Mouse (Mus musculus) MEL (cell line): ENCODE results near the gene Pde6c. TPM values are rescaled to one million over a fixed set of nuclear protein-coding genes. Genes with fewer than 3 reads are reported as not detected.

Experiments used
- DNase-seq: peaks from one replicate; pipeline ENCODE4 v3.0.0; 2011; ENCODE audit warnings: low read depth, low spot score
- H3K27ac ChIP-seq: 2 replicates; pipeline ENCODE4 v1.5.1; 2012; ENCODE audit warnings: low read depth, mild to moderate bottlenecking, control low read depth, low read length, moderate library complexity; ENCODE audit not compliant: control insufficient read depth
- H3K27me3 ChIP-seq, 2 experiments: fragments of 150-350 bp in 1 of 2; sonication (generic) in 1 of 2; 2 replicates each; pipeline ENCODE4 v1.6.1; 2012; ENCODE audit warnings: low read length in 2 of 2, mild to moderate bottlenecking in 2 of 2, improper control_type of control experiment in 1 of 2, moderate library complexity in 1 of 2; ENCODE audit not compliant: insufficient read depth in 2 of 2, control insufficient read depth in 1 of 2
- H3K36me3 ChIP-seq, 2 experiments: 2 replicates each; pipeline ENCODE4 v1.6.1; 2012 to 2014; ENCODE audit warnings: low read length in 2 of 2, improper control_type of control experiment in 1 of 2, inconsistent platforms in 1 of 2, mild to moderate bottlenecking in 1 of 2; ENCODE audit not compliant: insufficient read depth in 2 of 2, control insufficient read depth in 1 of 2
- H3K4me1 ChIP-seq, 2 experiments: fragments of 150-350 bp in 1 of 2; sonication (generic) in 1 of 2; 2 replicates each; pipeline ENCODE4 v1.6.1; 2012; ENCODE audit warnings: low read length in 2 of 2, improper control_type of control experiment in 1 of 2, mild to moderate bottlenecking in 1 of 2; ENCODE audit not compliant: insufficient read depth in 2 of 2, control insufficient read depth in 1 of 2
- H3K4me3 ChIP-seq, 2 experiments: fragments of 150-350 bp in 1 of 2; sonication (generic) in 1 of 2; 2 replicates each; pipeline ENCODE4 v1.5.1; 2012; ENCODE audit warnings: low read depth in 2 of 2, low read length in 2 of 2, mild to moderate bottlenecking in 2 of 2, moderate library complexity in 2 of 2, control low read depth in 1 of 2, improper control_type of control experiment in 1 of 2; ENCODE audit not compliant: control insufficient read depth in 1 of 2, insufficient read depth in 1 of 2
- H3K79me2 ChIP-seq: 2 replicates; pipeline ENCODE4 v1.6.1; 2012; ENCODE audit warnings: mild to moderate bottlenecking, low read length, moderate library complexity; ENCODE audit not compliant: control insufficient read depth, poor library complexity, insufficient read depth
- H3K9ac ChIP-seq: 2 replicates; pipeline ENCODE4 v1.6.1; 2012; ENCODE audit warnings: low read depth, mild to moderate bottlenecking, control low read depth, low read length, moderate library complexity; ENCODE audit not compliant: control insufficient read depth, poor library complexity, severe bottlenecking
- H3K9me3 ChIP-seq: fragments of 150-350 bp; sonication (generic); replicated peaks from 2 replicates; pipeline ENCODE4 v1.6.1; 2012; ENCODE audit warnings: mild to moderate bottlenecking, low read length, improper control_type of control experiment, moderate library complexity; ENCODE audit not compliant: insufficient read depth
- BHLHE40 ChIP-seq: IDR thresholded peaks from 2 replicates; pipeline ENCODE4 v1.6.1; 2012; ENCODE audit warnings: low read depth, mild to moderate bottlenecking, inconsistent platforms, low read length, improper control_type of control experiment, borderline replicate concordance
- CHD1 ChIP-seq: IDR thresholded peaks from 2 replicates; pipeline ENCODE4 v1.6.1; 2012; ENCODE audit warnings: low read depth, mild to moderate bottlenecking, inconsistent platforms, low read length, improper control_type of control experiment
- E2F4 ChIP-seq: IDR thresholded peaks from 2 replicates; pipeline ENCODE4 v1.6.1; 2011; ENCODE audit warnings: low read depth, low read length, improper control_type of control experiment, borderline replicate concordance
- GATA1 ChIP-seq: IDR thresholded peaks from 2 replicates; pipeline ENCODE4 v1.6.1; 2011; ENCODE audit warnings: low read depth, low read length, improper control_type of control experiment
- HCFC1 ChIP-seq: IDR thresholded peaks from 2 replicates; pipeline ENCODE4 v1.6.1; 2012; ENCODE audit warnings: low read depth, mild to moderate bottlenecking, inconsistent platforms, low read length, improper control_type of control experiment, moderate library complexity
- JUND ChIP-seq: IDR thresholded peaks from 2 replicates; pipeline ENCODE4 v1.6.1; 2011; ENCODE audit warnings: low read depth, mild to moderate bottlenecking, improper control_type of control experiment, low read length
- KAT2A ChIP-seq: conservative IDR thresholded peaks from 2 replicates; pipeline ENCODE4 v1.6.1; 2012; ENCODE audit warnings: low read depth, low read length, improper control_type of control experiment, inconsistent platforms
- MAFK ChIP-seq: IDR thresholded peaks from 2 replicates; pipeline ENCODE4 v1.6.1; 2011; ENCODE audit warnings: low read depth, mild to moderate bottlenecking, low read length, improper control_type of control experiment, borderline replicate concordance
- MAX ChIP-seq: IDR thresholded peaks from 2 replicates; pipeline ENCODE4 v1.6.1; 2011; ENCODE audit warnings: low read length, improper control_type of control experiment
- MAZ ChIP-seq: IDR thresholded peaks from 2 replicates; pipeline ENCODE4 v1.6.1; 2012; ENCODE audit warnings: low read depth, mild to moderate bottlenecking, inconsistent platforms, low read length, improper control_type of control experiment
- MEF2A ChIP-seq: IDR thresholded peaks from 2 replicates; pipeline ENCODE4 v1.6.1; 2014; ENCODE audit warnings: low read depth, mild to moderate bottlenecking, inconsistent platforms, low read length, improper control_type of control experiment; ENCODE audit not compliant: poor library complexity, insufficient replicate concordance, severe bottlenecking; ENCODE audit errors: extremely low read depth
- MXI1 ChIP-seq: IDR thresholded peaks from 2 replicates; pipeline ENCODE4 v1.6.1; 2011; ENCODE audit warnings: mild to moderate bottlenecking, low read depth, low read length, improper control_type of control experiment
- NELFE ChIP-seq: IDR thresholded peaks from 2 replicates; pipeline ENCODE4 v1.6.1; 2011; ENCODE audit warnings: low read depth, low read length, improper control_type of control experiment
- POLR2A ChIP-seq, 2 experiments: IDR thresholded peaks; 2 replicates each; pipeline ENCODE4 v1.6.1; 2011 to 2012; ENCODE audit warnings: low read length in 2 of 2, mild to moderate bottlenecking in 2 of 2, control low read depth in 1 of 2, improper control_type of control experiment in 1 of 2, low read depth in 1 of 2, moderate library complexity in 1 of 2; ENCODE audit not compliant: control insufficient read depth in 1 of 2, insufficient read depth in 1 of 2, poor library complexity in 1 of 2
- POLR2AphosphoS2 ChIP-seq: IDR thresholded peaks from 2 replicates; pipeline ENCODE4 v1.6.1; 2011; ENCODE audit warnings: low read length, improper control_type of control experiment
- POLR2AphosphoS5 ChIP-seq: IDR thresholded peaks from 2 replicates; pipeline ENCODE4 v1.6.1; 2012; ENCODE audit warnings: low read depth, borderline replicate concordance, mild to moderate bottlenecking, inconsistent platforms, low read length, moderate library complexity, mixed read lengths
- RCOR1 ChIP-seq: IDR thresholded peaks from 2 replicates; pipeline ENCODE4 v1.6.1; 2012; ENCODE audit warnings: low read depth, mild to moderate bottlenecking, inconsistent platforms, low read length, improper control_type of control experiment
- SIN3A ChIP-seq: IDR thresholded peaks from 2 replicates; pipeline ENCODE4 v1.6.1; 2012; ENCODE audit warnings: low read length, improper control_type of control experiment, inconsistent platforms
- TAL1 ChIP-seq: IDR thresholded peaks from 2 replicates; pipeline ENCODE4 v1.6.1; 2012; ENCODE audit warnings: mild to moderate bottlenecking, inconsistent platforms, low read length, moderate library complexity, mixed read lengths
- TBP ChIP-seq: IDR thresholded peaks from 2 replicates; pipeline ENCODE4 v1.8.0; 2011; ENCODE audit warnings: low read depth, low read length, improper control_type of control experiment
- TCF12 ChIP-seq: IDR thresholded peaks from 2 replicates; pipeline ENCODE4 v1.6.1; 2014; ENCODE audit warnings: low read depth, mild to moderate bottlenecking, inconsistent platforms, low read length, improper control_type of control experiment, moderate library complexity
- UBTF ChIP-seq: IDR thresholded peaks from 2 replicates; pipeline ENCODE4 v1.6.1; 2012; ENCODE audit warnings: low read depth, mild to moderate bottlenecking, inconsistent platforms, low read length, improper control_type of control experiment, moderate library complexity, borderline replicate concordance; ENCODE audit not compliant: insufficient read depth
- USF2 ChIP-seq, 2 experiments: IDR thresholded peaks; 2 replicates each; pipeline ENCODE4 v1.6.1; 2011 to 2012; ENCODE audit warnings: improper control_type of control experiment in 2 of 2, low read length in 2 of 2, borderline replicate concordance in 1 of 2, inconsistent platforms in 1 of 2, low read depth in 1 of 2, mild to moderate bottlenecking in 1 of 2; ENCODE audit not compliant: insufficient read depth in 1 of 2
- ZMIZ1 ChIP-seq: IDR thresholded peaks from 2 replicates; pipeline ENCODE4 v1.6.1; 2012; ENCODE audit warnings: low read depth, mild to moderate bottlenecking, inconsistent platforms, low read length, improper control_type of control experiment, moderate library complexity
- ZNF384 ChIP-seq: IDR thresholded peaks from 2 replicates; pipeline ENCODE4 v1.6.1; 2012; ENCODE audit warnings: low read depth, mild to moderate bottlenecking, inconsistent platforms, low read length, improper control_type of control experiment
- polyA plus RNA-seq, 2 experiments: library from polyadenylated mRNA; stranded (reverse) in 1 of 2; unstranded in 1 of 2; fragments of >175 nt in 1 of 2; fragments of >200 nt in 1 of 2; gene quantifications; 2 replicates each; pipeline versions ENCODE4 v1.2.1 to v1.2.4; 2012; ENCODE audit warnings: low replicate concordance in 2 of 2, low read depth in 1 of 2; ENCODE audit not compliant: insufficient read length in 2 of 2, insufficient read depth in 1 of 2, missing spikeins in 1 of 2
- total RNA-seq: library from RNA; depleted of rRNA; stranded (reverse); fragments of 300-350 nt; gene quantifications from 2 replicates; pipeline ENCODE4 v1.2.3, GENCODE M21; 2012

The Pde6c gene
- total and polyA plus RNA-seq, 3 experiments = not detected

GRCm38 (mm10) chr19:38123921-38124320 lies 8.7 kb upstream of the Pde6c start:
- Histone ChIP-seq H3K27me3 (no peaks in the 10 kb centered on the region; a peak in 1 of 4 replicates), H3K9me3 (no peaks in the 10 kb centered on the region), H3K4me3 (no peak overlapping the region), H3K36me3 (no peaks in the 10 kb centered on the region), H3K79me2 (no peaks in the 10 kb centered on the region), H3K4me1 (no peaks in the 10 kb centered on the region), H3K27ac (no peak overlapping the region), H3K9ac (no peak overlapping the region)
- no peak for DNase-seq
- TF ChIP-seq CHD1 = no peak
- no peak for TF ChIP-seq MAFK
- no peak for TF ChIP-seq MEF2A
- TF ChIP-seq E2F4 = no peak
- TF ChIP-seq HCFC1 = no peak
- no peak for TF ChIP-seq POLR2A (IDR thresholded peaks at IDR 0.05; ENCODE audit: control insufficient read depth in 1 of 2, insufficient read depth in 1 of 2, low read depth in 1 of 2, low read length in 2 of 2, poor library complexity in 1 of 2)
- no peak for TF ChIP-seq GATA1
- no peak for TF ChIP-seq USF2 (IDR thresholded peaks at IDR 0.05; ENCODE audit: borderline replicate concordance in 1 of 2, insufficient read depth in 1 of 2, low read depth in 1 of 2, low read length in 2 of 2)
- TF ChIP-seq SIN3A = no peak
- no peak for TF ChIP-seq RCOR1
- TF ChIP-seq MAZ = no peak
- TF ChIP-seq UBTF = no peak
- TF ChIP-seq POLR2AphosphoS2 = no peak
- no peak for TF ChIP-seq TCF12
- no peak for TF ChIP-seq JUND
- TF ChIP-seq NELFE = no peak
- TF ChIP-seq TAL1 = no peak

- TF ChIP-seq POLR2AphosphoS5 = no peak
- no peak for TF ChIP-seq SIN3A
- no peak for TF ChIP-seq NELFE
- TF ChIP-seq KAT2A = no peak
- TF ChIP-seq MAZ = no peak
- no peak for TF ChIP-seq JUND
- no peak for TF ChIP-seq RCOR1
- TF ChIP-seq ZMIZ1 = no peak
- TF ChIP-seq TBP = no peak
- no peak for TF ChIP-seq ZNF384
- no peak for TF ChIP-seq BHLHE40
- TF ChIP-seq MXI1 = no peak
- TF ChIP-seq MAX = no peak
- no peak for TF ChIP-seq UBTF
- Histone ChIP-seq H3K4me3 (no peak overlapping the region), H3K79me2 (no peaks in the 10 kb centered on the region), H3K27me3 (no peaks in the 10 kb centered on the region; a peak in 1 of 4 replicates), H3K4me1 (no peaks in the 10 kb centered on the region), H3K9ac (no peak overlapping the region), H3K36me3 (no peaks in the 10 kb centered on the region), H3K9me3 (no peaks in the 10 kb centered on the region), H3K27ac (no peak overlapping the region)
- DNase-seq = no peak
These were observed 8.0 kb upstream of the Pde6c start for GRCm38 (mm10) chr19:38124401-38125218.
